Mouse (Mus musculus) G1E (cell line): ENCODE measurements around the gene 4930544D05Rik. TPM values are rescaled to one million over a fixed set of nuclear protein-coding genes. Genes with fewer than 3 reads are reported as not detected.

ENCODE experiments used
- ATAC-seq: 2 replicates; pipeline ENCODE4 v1.8.0; 2016; ENCODE audit warnings: mild to moderate bottlenecking; ENCODE audit not compliant: insufficient number of reproducible peaks, poor library complexity, low FRiP score, severe bottlenecking; ENCODE audit errors: extremely low read depth
- DNase-seq: peaks from one replicate; pipeline ENCODE4 v3.0.0; 2012; ENCODE audit warnings: low spot score
- H3K27me3 ChIP-seq: 2 replicates; pipeline ENCODE4 v1.6.1; 2012; ENCODE audit warnings: mild to moderate bottlenecking, low read length, inconsistent platforms; ENCODE audit not compliant: insufficient read depth
- H3K36me3 ChIP-seq: replicated peaks from 2 replicates; pipeline ENCODE3; 2012; ENCODE audit warnings: mild to moderate bottlenecking, inconsistent platforms
- H3K4me1 ChIP-seq: 2 replicates; pipeline ENCODE4 v1.6.1; 2012; ENCODE audit warnings: low read depth, low read length, inconsistent platforms, mixed read lengths; ENCODE audit not compliant: insufficient read depth
- H3K4me3 ChIP-seq: 2 replicates; pipeline ENCODE4 v1.5.1; 2012; ENCODE audit warnings: low read depth, mild to moderate bottlenecking, inconsistent platforms, low read length, moderate library complexity, mixed read lengths
- H3K9me3 ChIP-seq: replicated peaks from 2 replicates; pipeline ENCODE4 v1.6.1; 2012; ENCODE audit warnings: inconsistent platforms
- CTCF ChIP-seq: IDR thresholded peaks from 2 replicates; pipeline ENCODE4 v1.5.1; 2012; ENCODE audit warnings: low read depth, low read length, inconsistent platforms, mixed read lengths
- GATA1 ChIP-seq: IDR thresholded peaks from 2 replicates; pipeline ENCODE4 v1.6.1; 2012; ENCODE audit warnings: borderline replicate concordance, low read length, inconsistent platforms, mixed read lengths
- GATA2 ChIP-seq: IDR thresholded peaks from 2 replicates; pipeline ENCODE4 v1.6.1; 2012; ENCODE audit warnings: low read depth, low read length, inconsistent platforms, borderline replicate concordance
- POLR2AphosphoS5 ChIP-seq: IDR thresholded peaks from 2 replicates; pipeline ENCODE4 v1.6.1; 2012; ENCODE audit warnings: low read depth, low read length, inconsistent platforms; ENCODE audit not compliant: insufficient replicate concordance
- TAL1 ChIP-seq: conservative IDR thresholded peaks from 2 replicates; pipeline ENCODE4 v1.6.1; 2012; ENCODE audit warnings: low read depth, low read length, inconsistent platforms, mixed read lengths
- polyA plus RNA-seq: library from polyadenylated mRNA; stranded (reverse); fragments of >175 nt; gene quantifications from 2 replicates; pipeline ENCODE4 v1.2.3, GENCODE M21; 2012
- total RNA-seq, 2 experiments: library from RNA; stranded (forward) in 1 of 2; stranded (reverse) in 1 of 2; fragments of 200-1000 nt in 1 of 2; fragments of >200 nt in 1 of 2; fragmentation: Nextera tagmentation in 1 of 2; gene quantifications; 2 replicates each; pipeline ENCODE4 v1.2.3; 2014 to 2017

The 4930544D05Rik gene
- total and polyA plus RNA-seq, 3 experiments: not detected

- no peaks in the 10 kb centered on the region for H3K27me3 ChIP-seq
- DNase-seq (no peak), ATAC-seq (no peak)
- no peak for TF ChIP-seq GATA1
- no peak for TF ChIP-seq TAL1
- TF ChIP-seq POLR2AphosphoS5: no peak
- no peak for TF ChIP-seq CTCF
- TF ChIP-seq GATA2: no peak
- H3K36me3 ChIP-seq: peaks cover 9% of the 10 kb centered on the region
- H3K9me3 ChIP-seq: no peaks in the 10 kb centered on the region
- H3K4me1 ChIP-seq: peaks cover 47% of the 10 kb centered on the region
- no peak overlapping the region for H3K4me3 ChIP-seq
These were observed 20.0 kb downstream of the 4930544D05Rik start for GRCm38 (mm10) chr11:70635601-70636000.

- no peak for ATAC-seq
- no peaks in the 10 kb centered on the region for H3K27me3 ChIP-seq
- no peak for TF ChIP-seq CTCF
These were observed 22.1 kb downstream of the 4930544D05Rik start for GRCm38 (mm10) chr11:70637764-70638163.

GRCm38 (mm10) chr11:70638293-70638692, 22.6 kb downstream of the 4930544D05Rik start:
- ATAC-seq (peak; percentile 22; the same call in 1 of the 2 replicates), DNase-seq (no peak)
- no peak for TF ChIP-seq GATA1
- no peak for TF ChIP-seq TAL1
- no peak for TF ChIP-seq POLR2AphosphoS5
- no peaks in the 10 kb centered on the region for H3K9me3 ChIP-seq
- H3K4me3 ChIP-seq: no peak overlapping the region; the same call in 1 of the 2 replicates
- H3K4me1 ChIP-seq: peaks cover 61% of the 10 kb centered on the region
- H3K27me3 ChIP-seq: no peaks in the 10 kb centered on the region
- H3K36me3 ChIP-seq: peaks cover 30% of the 10 kb centered on the region

More at GRCm38 (mm10) chr11:70637764-70638163, 22.1 kb downstream of the 4930544D05Rik start:
- H3K36me3 ChIP-seq: peaks cover 25% of the 10 kb centered on the region
- no peaks in the 10 kb centered on the region for H3K9me3 ChIP-seq
- DNase-seq: no peak
- no peak overlapping the region for H3K4me3 ChIP-seq
- H3K4me1 ChIP-seq: peaks cover 59% of the 10 kb centered on the region

GRCm38 (mm10) chr11:70638714-70639278, 23.1 kb downstream of the 4930544D05Rik start, which contains the start of gene Gp1ba:
TSS of gene Gp1ba (plus strand) at chr11:70639122.
- peak within 1 kb of the TSS; percentile 54; the same call in 1 of the 2 replicates for H3K4me3 ChIP-seq
- peaks cover 35% of the 10 kb centered on the region for H3K36me3 ChIP-seq
- H3K4me1 ChIP-seq: peaks cover 61% of the 10 kb centered on the region
- TF ChIP-seq GATA1 (no peak), TAL1 (peak; percentile 75), GATA2 (no peak)
- DNase-seq: peak; percentile 74
- H3K27me3 ChIP-seq: no peaks in the 10 kb centered on the region
- no peaks in the 10 kb centered on the region for H3K9me3 ChIP-seq
- ATAC-seq: peak; percentile 90

GRCm38 (mm10) chr11:70639976-70640375, 24.3 kb downstream of the 4930544D05Rik start:
- Histone ChIP-seq H3K36me3 (peaks cover 47% of the 10 kb centered on the region), H3K4me1 (peaks cover 70% of the 10 kb centered on the region), H3K4me3 (no peak overlapping the region), H3K9me3 (no peaks in the 10 kb centered on the region), H3K27me3 (no peaks in the 10 kb centered on the region)
- DNase-seq (no peak), ATAC-seq (no peak)
- no peak for TF ChIP-seq CTCF

GRCm38 (mm10) chr11:70641241-70641640, 25.6 kb downstream of the 4930544D05Rik start:
- Histone ChIP-seq H3K4me1 (peaks cover 80% of the 10 kb centered on the region), H3K4me3 (no peak overlapping the region), H3K27me3 (no peaks in the 10 kb centered on the region), H3K36me3 (peaks cover 59% of the 10 kb centered on the region), H3K9me3 (no peaks in the 10 kb centered on the region)
- ATAC-seq (no peak), DNase-seq (no peak)
- no peak for TF ChIP-seq POLR2AphosphoS5
- no peak for TF ChIP-seq CTCF
- no peak for TF ChIP-seq GATA2
- TF ChIP-seq GATA1: no peak
- no peak for TF ChIP-seq TAL1

GRCm38 (mm10) chr11:70643051-70643450, 27.4 kb downstream of the 4930544D05Rik start:
- DNase-seq (no peak), ATAC-seq (no peak)
- Histone ChIP-seq H3K9me3 (no peaks in the 10 kb centered on the region), H3K36me3 (peaks cover 64% of the 10 kb centered on the region), H3K4me3 (no peak overlapping the region), H3K4me1 (peaks cover 73% of the 10 kb centered on the region), H3K27me3 (no peaks in the 10 kb centered on the region)
- TF ChIP-seq GATA1 (no peak), TAL1 (no peak), CTCF (no peak), POLR2AphosphoS5 (no peak), GATA2 (no peak)
